Mouse (Mus musculus) skeletal muscle tissue, postnatal 0 days (tissue): Measurements from ENCODE around the gene Ralb. TPM values are rescaled to one million over a fixed set of nuclear protein-coding genes. Genes with fewer than 3 reads are reported as not detected.

Source experiments
- polyA plus RNA-seq: library from polyadenylated mRNA; unstranded; fragments of >200 nt; fragmentation: Nextera tagmentation; extraction: Ambion mirVana; gene quantifications from 2 replicates; pipeline ENCODE4 v1.2.1, GENCODE M21; 2015

Ralb gene
- polyA plus RNA-seq: 47.6 and 64.7 TPM in 2 replicates

GRCm38 (mm10) chr1:119504260-119505062, at the start of gene Ralb:
Gene Ralb (minus strand): TSS chr1:119504794.

GRCm38 (mm10) chr1:119525689-119526591, 21.3 kb upstream of the Ralb start, which contains the start of gene Tmem185b:
Gene Tmem185b (plus strand): TSS chr1:119526160.

GRCm38 (mm10) chr1:119421576-119422421, 82.8 kb downstream of the Ralb start, which contains the start of gene Inhbb:
Gene Inhbb (minus strand): TSS chr1:119422248.

Other genes starting within 250 kb of the Ralb start
- 0.49 and 0.78 TPM in 2 replicates for gene Inhbb, start 82.5 kb downstream of the Ralb start, polyA plus RNA-seq
- 9.3 and 10.2 TPM in 2 replicates for gene Tmem185b, start 21.4 kb upstream of the Ralb start, polyA plus RNA-seq
- 2.1 and 2.3 TPM in 2 replicates for gene Epb41l5, start 144.2 kb upstream of the Ralb start, polyA plus RNA-seq